Mouse (Mus musculus) intestine, embryonic 16.5 days (tissue): ENCODE measurements around the gene Cd320. TPM values are rescaled to one million over a fixed set of nuclear protein-coding genes. Genes with fewer than 3 reads are reported as not detected.
"Not testable (repeated sequence)": the region's sequence is repeated elsewhere in the genome, so short reads cannot be mapped to it uniquely, and the experiment has no call there.

ENCODE experiments used
- ATAC-seq: fragments of 200-750 bp; cut with Nextera tagmentation; 2 replicates; pipeline ENCODE4 v1.8.0; 2017; ENCODE audit warnings: moderate TSS enrichment, moderate library complexity
- H3K27ac ChIP-seq: fragments of 300-500 bp; sonication (generic); 2 replicates; pipeline ENCODE4 v1.5.1; 2014; ENCODE audit warnings: mild to moderate bottlenecking, low read length
- H3K27me3 ChIP-seq: fragments of 300-500 bp; sonication (generic); replicated peaks from 2 replicates; pipeline ENCODE4 v1.6.1; 2014; ENCODE audit warnings: low read length, control low read depth, mixed read lengths; ENCODE audit not compliant: control insufficient read depth, insufficient read depth
- H3K36me3 ChIP-seq: fragments of 300-500 bp; sonication (generic); 2 replicates; pipeline ENCODE4 v1.6.1; 2014; ENCODE audit warnings: low read length, control low read depth; ENCODE audit not compliant: control insufficient read depth, insufficient read depth
- H3K4me1 ChIP-seq: fragments of 300-500 bp; sonication (generic); 2 replicates; pipeline ENCODE4 v1.6.1; 2014; ENCODE audit warnings: low read length, control low read depth, mixed read lengths; ENCODE audit not compliant: control insufficient read depth, insufficient read depth
- H3K4me2 ChIP-seq: fragments of 300-500 bp; sonication (generic); 2 replicates; pipeline ENCODE4 v1.6.1; 2014; ENCODE audit warnings: low read depth, low read length, control low read depth
- H3K4me3 ChIP-seq: fragments of 300-500 bp; sonication (generic); 2 replicates; pipeline ENCODE4 v1.5.1; 2014; ENCODE audit warnings: mild to moderate bottlenecking, low read length
- H3K9ac ChIP-seq: fragments of 300-500 bp; sonication (generic); 2 replicates; pipeline ENCODE4 v1.6.1; 2014; ENCODE audit warnings: low read depth, low read length
- H3K9me3 ChIP-seq: fragments of 300-500 bp; sonication (generic); 2 replicates; pipeline ENCODE4 v1.6.1; 2016; ENCODE audit warnings: low read length, control low read depth; ENCODE audit not compliant: control insufficient read depth
- WGBS: fragments of 180-500 bp; shearing (Covaris S2); extraction: QIAGEN DNeasy Blood & Tissue Kit; methylation state at CpG from one replicate; pipeline ENCODE4 v1.1.7; 2014; 5-methylcytosine and 5-hydroxymethylcytosine counted together
- polyA plus RNA-seq: library from polyadenylated mRNA; unstranded; fragments of >200 nt; fragmentation: Nextera tagmentation; extraction: Ambion mirVana; gene quantifications from 2 replicates; pipeline ENCODE4 v1.2.1, GENCODE M21; 2015

Cd320 gene
- polyA plus RNA-seq, 1 experiment from 2014 or later = 53.8 TPM

DNA sequence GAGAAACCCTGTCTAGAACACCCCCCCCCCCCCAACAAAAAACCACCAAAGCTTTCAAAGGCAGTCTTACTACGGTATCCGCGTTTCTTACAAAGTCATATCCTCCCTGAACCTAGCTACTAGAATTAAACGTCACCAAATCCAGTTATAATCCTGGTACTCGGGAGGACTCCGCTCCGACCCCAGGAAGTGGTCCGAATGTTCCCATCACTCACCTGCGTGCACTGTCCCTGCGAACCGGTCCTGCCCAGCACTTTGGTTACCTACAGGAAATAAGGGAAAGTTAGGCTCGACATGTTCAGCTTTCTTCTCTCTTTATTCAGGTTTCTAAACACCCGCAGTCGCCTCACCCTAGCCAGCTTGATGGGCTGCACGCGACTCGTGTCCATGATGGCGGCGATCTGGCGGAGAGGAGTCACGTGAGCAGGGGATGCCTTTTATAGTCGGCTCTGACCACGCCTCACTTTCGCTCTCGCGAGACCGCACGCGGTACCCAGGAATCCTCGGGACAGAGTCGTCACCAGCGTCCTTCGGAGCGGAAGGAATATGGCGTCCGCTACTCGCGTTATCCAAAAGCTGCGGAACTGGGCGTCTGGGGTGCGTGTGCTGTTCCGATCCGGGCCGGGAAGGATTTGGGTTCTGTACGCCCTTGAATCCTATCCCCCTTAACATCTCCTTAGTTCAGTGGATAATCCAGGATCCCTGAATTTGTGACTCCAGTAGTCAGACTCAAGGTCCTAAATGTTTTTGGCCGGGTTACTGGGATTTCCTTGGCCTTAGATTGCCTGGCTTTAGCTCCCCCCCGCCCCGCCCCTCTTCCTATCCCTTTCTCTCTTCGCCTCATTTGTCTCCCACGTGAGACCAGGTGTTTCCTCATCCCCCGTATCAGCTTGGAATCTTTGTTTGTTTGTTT lies 18.6 kb upstream of the Cd320 start, which contains the start of the genes Rps28 and Ndufa7:
TSS of gene Rps28 (minus strand) at position 479 of the 913 bp plus-strand sequence.
TSS of gene Ndufa7 (plus strand) at position 489 of the 913 bp plus-strand sequence.
- H3K4me3 ChIP-seq = peak within 1 kb of the TSS; percentile 75
- H3K9ac ChIP-seq = peak within 1 kb of the TSS; percentile 83
- WGBS = under 1% methylated on average over 51 of the region's 51 CpGs
- no peaks in the 10 kb centered on the region for H3K27me3 ChIP-seq
- H3K27ac ChIP-seq = peak within 1 kb of the TSS; percentile 87
- H3K9me3 ChIP-seq = no peaks in the 10 kb centered on the region
- peaks cover 20% of the 10 kb centered on the region for H3K4me1 ChIP-seq
- H3K36me3 ChIP-seq = peaks cover 19% of the 10 kb centered on the region; the same call in 1 of the 2 replicates
- peak; percentile 89 for ATAC-seq
- peak within 1 kb of the TSS; percentile 86 for H3K4me2 ChIP-seq

- peak overlapping the region; percentile 80 for H3K9ac ChIP-seq
- not testable (repeated sequence) for H3K27me3 ChIP-seq, H3K9me3 ChIP-seq, ATAC-seq
- 5% methylated on average over 6 of the region's 6 CpGs for WGBS
- peaks cover 16% of the 10 kb centered on the region; the same call in 1 of the 2 replicates for H3K36me3 ChIP-seq
- H3K4me3 ChIP-seq = peak overlapping the region; percentile 75
- peak overlapping the region; percentile 74 for H3K4me2 ChIP-seq
- H3K27ac ChIP-seq = peak overlapping the region; percentile 87
- H3K4me1 ChIP-seq = peaks cover 20% of the 10 kb centered on the region
These were observed 17.9 kb upstream of the Cd320 start for GRCm38 (mm10) chr17:33824997-33825330.

- Histone ChIP-seq H3K27ac (no peak overlapping the region), H3K4me2 (peak overlapping the region; percentile 74), H3K4me1 (peaks cover 20% of the 10 kb centered on the region), H3K36me3 (peaks cover 13% of the 10 kb centered on the region; the same call in 1 of the 2 replicates), H3K4me3 (peak overlapping the region; percentile 75), H3K9ac (no peak overlapping the region), H3K9me3 (no peaks in the 10 kb centered on the region), H3K27me3 (no peaks in the 10 kb centered on the region)
- ATAC-seq = no peak
- WGBS = 78% methylated on average over 8 of the region's 8 CpGs
These were observed 17.4 kb upstream of the Cd320 start for GRCm38 (mm10) chr17:33825462-33825861.

DNA sequence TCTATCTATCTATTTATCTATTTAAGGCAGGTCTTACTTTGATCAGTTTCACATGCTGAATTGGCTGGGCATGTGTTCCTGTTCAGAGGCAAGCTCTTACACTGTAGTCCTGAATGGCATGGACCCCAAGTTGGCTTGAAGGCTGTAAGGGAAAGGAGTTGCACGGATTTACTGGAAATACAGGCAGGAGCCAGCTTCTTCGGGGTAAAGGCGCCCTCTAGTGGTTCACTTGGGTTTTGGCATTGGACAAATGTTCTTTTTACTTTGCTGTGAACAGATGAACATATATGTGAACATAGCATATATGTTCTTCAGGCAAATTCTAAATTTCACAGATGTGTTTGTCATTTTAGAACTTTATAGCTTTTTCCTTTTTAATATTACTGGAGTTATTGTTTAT lies 16.0 kb upstream of the Cd320 start:
- no peak overlapping the region for H3K9ac ChIP-seq
- 0% methylated on average over 3 of the region's 3 CpGs for WGBS
- no peaks in the 10 kb centered on the region for H3K9me3 ChIP-seq
- H3K4me2 ChIP-seq = no peak overlapping the region
- H3K27ac ChIP-seq = no peak overlapping the region
- no peak for ATAC-seq
- H3K4me3 ChIP-seq = no peak overlapping the region
- no peaks in the 10 kb centered on the region for H3K27me3 ChIP-seq
- H3K36me3 ChIP-seq = peaks cover 11% of the 10 kb centered on the region; the same call in 1 of the 2 replicates
- H3K4me1 ChIP-seq = peaks cover 20% of the 10 kb centered on the region

- H3K36me3 ChIP-seq = 0 out of 2 replicates have a peak, but pooled peaks cover 3% of the 10 kb centered on the region
- ATAC-seq = peak; percentile 68
- H3K4me2 ChIP-seq = no peak overlapping the region
- no peak overlapping the region; the same call in 1 of the 2 replicates for H3K9ac ChIP-seq
- H3K27me3 ChIP-seq = no peaks in the 10 kb centered on the region
- H3K4me3 ChIP-seq = no peak overlapping the region
- H3K9me3 ChIP-seq = no peaks in the 10 kb centered on the region
- peaks cover 8% of the 10 kb centered on the region for H3K4me1 ChIP-seq
- 49% methylated on average over 2 of the region's 2 CpGs for WGBS
- 0 out of 2 replicates have a peak overlapping the region, but pooled peaks have one; percentile 3 for H3K27ac ChIP-seq
These were observed 14.0 kb upstream of the Cd320 start for GRCm38 (mm10) chr17:33828892-33829291.

DNA sequence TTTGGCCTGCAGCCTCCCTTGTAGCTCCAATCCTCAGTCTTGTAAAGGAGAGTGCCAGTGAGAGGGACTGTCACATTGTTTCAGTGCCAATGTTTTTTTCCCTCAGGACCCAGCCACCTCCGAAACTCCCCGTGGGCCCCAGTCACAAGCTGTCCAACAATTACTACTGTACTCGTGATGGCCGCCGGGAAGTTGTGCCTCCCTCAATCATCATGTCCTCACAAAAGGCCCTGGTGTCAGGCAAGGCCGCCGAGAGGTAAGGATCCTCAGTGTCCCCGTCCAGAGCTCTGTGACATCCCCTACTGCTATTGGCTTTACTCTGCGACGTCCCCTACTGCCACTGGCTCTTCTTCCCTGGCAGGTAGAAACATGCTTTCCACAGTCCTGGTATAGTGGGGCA lies 13.3 kb upstream of the Cd320 start:
- no peak overlapping the region for H3K27ac ChIP-seq
- no peak for ATAC-seq

GRCm38 (mm10) chr17:33844196-33844595 lies 1.3 kb downstream of the Cd320 start:
- no peak overlapping the region for H3K4me3 ChIP-seq
- no peaks in the 10 kb centered on the region for H3K27me3 ChIP-seq
- H3K4me1 ChIP-seq = peaks cover 10% of the 10 kb centered on the region
- WGBS = 50% methylated on average over 1 of the region's 1 CpGs
- H3K4me2 ChIP-seq = 0 out of 2 replicates have a peak overlapping the region, but pooled peaks have one; percentile 80
- no peak for ATAC-seq
- no peak overlapping the region for H3K27ac ChIP-seq
- H3K36me3 ChIP-seq = peaks cover 7% of the 10 kb centered on the region; the same call in 1 of the 2 replicates
- no peaks in the 10 kb centered on the region for H3K9me3 ChIP-seq
- H3K9ac ChIP-seq = peak overlapping the region; percentile 13; the same call in 1 of the 2 replicates

More for the DNA sequence above, 13.3 kb upstream of the Cd320 start:
- Histone ChIP-seq H3K36me3 (peaks cover 7% of the 10 kb centered on the region; the same call in 1 of the 2 replicates), H3K9ac (no peak overlapping the region), H3K4me2 (no peak overlapping the region), H3K4me1 (peaks cover 8% of the 10 kb centered on the region), H3K9me3 (no peaks in the 10 kb centered on the region), H3K27me3 (no peaks in the 10 kb centered on the region), H3K4me3 (no peak overlapping the region)
- WGBS = 91% methylated on average over 10 of the region's 10 CpGs

DNA sequence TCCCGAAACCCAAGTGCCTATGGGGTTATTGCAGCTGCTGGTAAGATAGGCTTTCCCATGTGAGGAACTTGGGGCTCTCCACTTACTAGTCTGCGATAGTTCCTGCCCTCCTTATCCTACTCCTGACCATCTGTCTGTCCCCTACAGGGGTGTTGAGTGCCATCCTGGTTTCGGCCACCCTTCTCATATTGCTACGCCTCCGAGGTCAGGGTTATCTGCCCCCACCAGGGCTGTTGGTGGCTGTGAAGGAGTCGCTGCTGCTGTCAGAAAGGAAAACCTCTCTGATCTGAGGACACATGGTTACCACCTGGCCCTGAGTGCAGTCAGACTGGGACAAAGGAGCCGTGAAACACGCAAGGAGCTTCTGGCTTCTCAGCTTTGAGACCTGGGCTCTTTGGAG lies 5.2 kb downstream of the Cd320 start:
- Histone ChIP-seq H3K9ac (no peak overlapping the region), H3K4me3 (no peak overlapping the region), H3K27ac (no peak overlapping the region), H3K4me2 (no peak overlapping the region), H3K27me3 (no peaks in the 10 kb centered on the region), H3K4me1 (peaks cover 10% of the 10 kb centered on the region), H3K36me3 (peaks cover 12% of the 10 kb centered on the region; the same call in 1 of the 2 replicates), H3K9me3 (no peaks in the 10 kb centered on the region)
- 89% methylated on average over 8 of the region's 8 CpGs for WGBS
- no peak for ATAC-seq

DNA sequence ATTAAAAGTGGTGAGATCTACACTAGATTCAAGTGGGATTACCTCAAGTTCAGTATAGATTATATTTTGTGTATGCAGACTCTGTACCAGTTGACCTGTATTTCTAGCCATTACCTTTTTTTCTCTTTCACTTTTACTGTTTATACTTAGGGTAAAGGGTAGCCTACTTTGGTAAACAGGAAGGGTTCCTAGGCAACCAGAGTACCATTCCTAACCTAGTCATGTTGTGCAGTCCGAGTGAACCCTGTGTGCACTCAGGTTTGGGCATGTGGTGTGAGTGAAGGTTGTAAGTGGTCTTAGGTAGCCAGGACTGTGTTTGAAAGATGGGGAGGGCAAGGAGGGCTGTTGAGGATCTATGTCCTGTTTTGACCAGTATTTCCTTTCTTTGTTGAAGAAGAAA lies 8.4 kb downstream of the Cd320 start:
- ATAC-seq = no peak
- no peaks in the 10 kb centered on the region for H3K27me3 ChIP-seq
- no peaks in the 10 kb centered on the region for H3K4me1 ChIP-seq
- H3K27ac ChIP-seq = no peak overlapping the region
- no peak overlapping the region for H3K9ac ChIP-seq
- no peak overlapping the region for H3K4me3 ChIP-seq
- H3K36me3 ChIP-seq = peaks cover 12% of the 10 kb centered on the region; the same call in 1 of the 2 replicates
- WGBS = 35% methylated on average over 1 of the region's 1 CpGs
- H3K4me2 ChIP-seq = no peak overlapping the region
- no peaks in the 10 kb centered on the region for H3K9me3 ChIP-seq
